Mouse (Mus musculus) intestine, embryonic 16.5 days (tissue): ENCODE results near the gene Acot4. TPM values are rescaled to one million over a fixed set of nuclear protein-coding genes. Genes with fewer than 3 reads are reported as not detected.
"Not testable (repeated sequence)": the region's sequence is repeated elsewhere in the genome, so short reads cannot be mapped to it uniquely, and the experiment has no call there.

Experiments used
- ATAC-seq: fragments of 200-750 bp; cut with Nextera tagmentation; 2 replicates; pipeline ENCODE4 v1.8.0; 2017; ENCODE audit warnings: moderate TSS enrichment, moderate library complexity
- H3K27ac ChIP-seq: fragments of 300-500 bp; sonication (generic); 2 replicates; pipeline ENCODE4 v1.5.1; 2014; ENCODE audit warnings: mild to moderate bottlenecking, low read length
- H3K27me3 ChIP-seq: fragments of 300-500 bp; sonication (generic); replicated peaks from 2 replicates; pipeline ENCODE4 v1.6.1; 2014; ENCODE audit warnings: low read length, control low read depth, mixed read lengths; ENCODE audit not compliant: control insufficient read depth, insufficient read depth
- H3K36me3 ChIP-seq: fragments of 300-500 bp; sonication (generic); 2 replicates; pipeline ENCODE4 v1.6.1; 2014; ENCODE audit warnings: low read length, control low read depth; ENCODE audit not compliant: control insufficient read depth, insufficient read depth
- H3K4me1 ChIP-seq: fragments of 300-500 bp; sonication (generic); 2 replicates; pipeline ENCODE4 v1.6.1; 2014; ENCODE audit warnings: low read length, control low read depth, mixed read lengths; ENCODE audit not compliant: control insufficient read depth, insufficient read depth
- H3K4me2 ChIP-seq: fragments of 300-500 bp; sonication (generic); 2 replicates; pipeline ENCODE4 v1.6.1; 2014; ENCODE audit warnings: low read depth, low read length, control low read depth
- H3K4me3 ChIP-seq: fragments of 300-500 bp; sonication (generic); 2 replicates; pipeline ENCODE4 v1.5.1; 2014; ENCODE audit warnings: mild to moderate bottlenecking, low read length
- H3K9ac ChIP-seq: fragments of 300-500 bp; sonication (generic); 2 replicates; pipeline ENCODE4 v1.6.1; 2014; ENCODE audit warnings: low read depth, low read length
- H3K9me3 ChIP-seq: fragments of 300-500 bp; sonication (generic); 2 replicates; pipeline ENCODE4 v1.6.1; 2016; ENCODE audit warnings: low read length, control low read depth; ENCODE audit not compliant: control insufficient read depth
- WGBS: fragments of 180-500 bp; shearing (Covaris S2); extraction: QIAGEN DNeasy Blood & Tissue Kit; methylation state at CpG from one replicate; pipeline ENCODE4 v1.1.7; 2014; 5-methylcytosine and 5-hydroxymethylcytosine counted together
- polyA plus RNA-seq: library from polyadenylated mRNA; unstranded; fragments of >200 nt; fragmentation: Nextera tagmentation; extraction: Ambion mirVana; gene quantifications from 2 replicates; pipeline ENCODE4 v1.2.1, GENCODE M21; 2015

Gene Acot4
- 12.9 and 20.6 TPM in 2 replicates for polyA plus RNA-seq

- H3K4me2 ChIP-seq, result peak within 1 kb of the TSS; percentile 71
- peak within 1 kb of the TSS; percentile 48; the same call in 1 of the 2 replicates for H3K27ac ChIP-seq
- H3K9ac ChIP-seq, result peak within 1 kb of the TSS; percentile 71
- not testable (repeated sequence) for H3K36me3 ChIP-seq, H3K4me1 ChIP-seq, H3K9me3 ChIP-seq, H3K27me3 ChIP-seq
- peak; percentile 86 for ATAC-seq
- 5% methylated on average over 32 of the region's 32 CpGs for WGBS
- H3K4me3 ChIP-seq, result peak within 1 kb of the TSS; percentile 53
These were observed at the start of gene Acot4 for GRCm38 (mm10) chr12:84038241-84038640. Gene Acot4, plus strand, starts transcription at chr12:84038379.

- Histone ChIP-seq H3K27ac (peak overlapping the region; percentile 96), H3K9ac (peak overlapping the region; percentile 91), H3K4me3 (peak overlapping the region; percentile 69), H3K36me3 (no peaks in the 10 kb centered on the region; the same call in 1 of the 2 replicates), H3K4me1 (peaks cover 8% of the 10 kb centered on the region), H3K27me3 (no peaks in the 10 kb centered on the region), H3K4me2 (peak overlapping the region; percentile 63), H3K9me3 (no peaks in the 10 kb centered on the region)
- WGBS, result 64% methylated on average over 4 of the region's 4 CpGs
- ATAC-seq, result peak; percentile 17
These were observed 49.7 kb upstream of the Acot4 start for GRCm38 (mm10) chr12:83988483-83988882.

DNA sequence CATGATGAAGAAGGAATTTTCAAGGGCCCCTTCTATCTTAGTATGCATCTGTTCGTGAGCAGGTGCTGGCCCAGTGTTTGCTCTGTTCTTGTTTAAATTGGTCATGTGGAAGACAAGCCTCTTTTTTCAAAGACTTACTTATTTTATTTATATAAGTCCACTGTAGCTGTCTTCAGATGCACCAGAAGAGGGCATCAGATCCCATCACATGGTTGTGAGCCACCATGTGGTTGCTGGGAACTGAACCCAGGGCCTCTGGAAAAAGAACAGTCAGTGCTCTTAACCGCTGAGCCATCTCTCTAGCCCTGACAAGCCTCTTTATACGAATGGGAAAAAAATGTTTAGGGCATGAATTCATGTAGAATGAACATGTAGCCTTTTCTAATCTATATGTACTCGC is 48.8 kb upstream of the Acot4 start:
- no peak for ATAC-seq
- no peak overlapping the region for H3K4me2 ChIP-seq

GRCm38 (mm10) chr12:83997221-83997620 is 41.0 kb upstream of the Acot4 start:
- no peaks in the 10 kb centered on the region for H3K27me3 ChIP-seq
- 55% methylated on average over 2 of the region's 2 CpGs for WGBS
- H3K4me1 ChIP-seq, result peaks cover 5% of the 10 kb centered on the region; the same call in 1 of the 2 replicates
- no peaks in the 10 kb centered on the region; the same call in 1 of the 2 replicates for H3K36me3 ChIP-seq
- H3K27ac ChIP-seq, result no peak overlapping the region
- no peaks in the 10 kb centered on the region for H3K9me3 ChIP-seq
- no peak for ATAC-seq
- H3K4me2 ChIP-seq, result no peak overlapping the region
- H3K9ac ChIP-seq, result no peak overlapping the region
- no peak overlapping the region for H3K4me3 ChIP-seq

More for the DNA sequence above, 48.8 kb upstream of the Acot4 start:
- Histone ChIP-seq H3K9ac (no peak overlapping the region), H3K27ac (no peak overlapping the region), H3K4me3 (no peak overlapping the region), H3K4me1 (peaks cover 8% of the 10 kb centered on the region), H3K36me3 (no peaks in the 10 kb centered on the region; the same call in 1 of the 2 replicates), H3K9me3 (no peaks in the 10 kb centered on the region), H3K27me3 (no peaks in the 10 kb centered on the region)
- WGBS, result 95% methylated on average over 4 of the region's 4 CpGs

DNA sequence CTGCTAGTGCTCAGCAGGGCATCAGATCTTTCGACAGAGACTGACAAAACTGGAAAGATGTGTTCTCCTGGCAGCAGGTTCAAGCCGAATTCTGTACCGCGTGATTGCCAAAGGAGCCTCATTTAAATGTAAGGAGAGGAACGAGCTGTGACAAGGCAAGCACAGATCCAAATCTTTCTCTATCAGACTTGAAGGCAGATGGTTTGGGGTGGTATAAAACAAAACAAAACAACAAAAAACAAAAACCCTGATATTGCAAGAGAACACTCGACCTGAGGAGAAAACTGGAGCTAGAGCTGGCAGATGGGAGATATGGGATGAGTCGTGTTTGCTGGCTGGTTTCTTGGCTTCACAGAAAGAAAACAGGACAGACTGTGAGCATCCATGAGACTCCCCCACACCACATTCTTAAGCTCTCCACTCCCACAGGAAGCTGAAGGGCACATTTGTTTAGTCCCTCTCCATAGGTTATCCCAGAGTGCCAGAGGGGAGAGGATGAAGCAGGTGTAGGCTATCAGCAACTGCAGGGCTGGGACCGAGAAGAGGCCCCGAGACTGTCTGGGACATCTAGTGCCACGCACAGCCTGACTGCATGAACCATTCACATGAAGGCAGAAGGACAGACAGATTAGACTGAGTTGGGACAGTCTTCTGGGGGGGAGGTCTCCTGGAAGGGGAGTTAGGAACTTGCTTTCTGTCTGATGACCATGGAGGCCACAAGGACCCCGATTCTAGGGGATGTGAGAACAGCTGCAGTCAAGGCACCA is 39.7 kb upstream of the Acot4 start:
- Histone ChIP-seq H3K4me1 (peaks cover 5% of the 10 kb centered on the region; the same call in 1 of the 2 replicates), H3K27ac (peak overlapping the region; percentile 65), H3K9me3 (no peaks in the 10 kb centered on the region), H3K9ac (no peak overlapping the region), H3K27me3 (no peaks in the 10 kb centered on the region), H3K4me2 (no peak overlapping the region), H3K36me3 (no peaks in the 10 kb centered on the region), H3K4me3 (no peak overlapping the region)
- WGBS, result 47% methylated on average over 11 of the region's 11 CpGs
- ATAC-seq, result peak; percentile 33

DNA sequence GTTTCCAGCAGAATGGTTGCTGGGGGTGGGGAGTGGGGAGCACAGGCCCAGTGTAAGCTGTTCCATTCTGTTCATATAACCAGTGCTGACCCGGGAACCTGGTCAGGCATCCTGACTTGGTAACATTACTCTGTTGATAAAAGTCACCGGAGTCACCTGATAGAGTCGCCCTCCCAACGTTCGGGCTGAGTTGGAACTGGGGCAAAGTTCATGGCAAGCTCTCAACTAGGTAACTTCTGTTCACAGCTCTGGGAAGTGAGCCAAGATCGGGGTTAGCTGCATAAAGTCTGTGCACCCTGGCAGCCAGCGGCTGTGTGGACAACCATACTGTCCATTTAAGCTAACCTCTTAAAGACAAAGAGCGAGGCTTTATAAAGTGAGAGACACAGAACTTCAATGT is 38.9 kb upstream of the Acot4 start:
- ATAC-seq, result peak; percentile 87
- H3K9me3 ChIP-seq, H3K36me3 ChIP-seq, H3K4me3 ChIP-seq, H3K27me3 ChIP-seq, H3K4me1 ChIP-seq, H3K9ac ChIP-seq, H3K4me2 ChIP-seq: not testable (repeated sequence)
- peak overlapping the region; percentile 68 for H3K27ac ChIP-seq
- 45% methylated on average over 8 of the region's 8 CpGs for WGBS

- Histone ChIP-seq H3K36me3 (no peaks in the 10 kb centered on the region), H3K27me3 (no peaks in the 10 kb centered on the region), H3K4me3 (no peak overlapping the region), H3K9ac (no peak overlapping the region), H3K4me1 (peaks cover 5% of the 10 kb centered on the region; the same call in 1 of the 2 replicates), H3K27ac (peak overlapping the region; percentile 68), H3K9me3 (no peaks in the 10 kb centered on the region), H3K4me2 (no peak overlapping the region)
- WGBS, result 38% methylated on average over 3 of the region's 3 CpGs
- ATAC-seq, result peak; percentile 50
These were observed 37.8 kb upstream of the Acot4 start for GRCm38 (mm10) chr12:84000418-84000817.

GRCm38 (mm10) chr12:84003866-84004265 is 34.3 kb upstream of the Acot4 start:
- no peak overlapping the region for H3K27ac ChIP-seq
- no peak overlapping the region for H3K4me3 ChIP-seq
- no peaks in the 10 kb centered on the region for H3K9me3 ChIP-seq
- no peak overlapping the region for H3K4me2 ChIP-seq
- no peak for ATAC-seq
- H3K4me1 ChIP-seq, result peaks cover 7% of the 10 kb centered on the region; the same call in 1 of the 2 replicates
- no peaks in the 10 kb centered on the region for H3K36me3 ChIP-seq
- no peaks in the 10 kb centered on the region for H3K27me3 ChIP-seq
- H3K9ac ChIP-seq, result no peak overlapping the region
- WGBS, result 81% methylated on average over 1 of the region's 1 CpGs

- no peaks in the 10 kb centered on the region for H3K36me3 ChIP-seq
- no peak overlapping the region for H3K4me2 ChIP-seq
- ATAC-seq, result no peak
- no peak overlapping the region for H3K9ac ChIP-seq
- H3K4me1 ChIP-seq, result peaks cover 15% of the 10 kb centered on the region
- H3K9me3 ChIP-seq, result no peaks in the 10 kb centered on the region
- no peak overlapping the region for H3K4me3 ChIP-seq
- H3K27me3 ChIP-seq, result no peaks in the 10 kb centered on the region
- no peak overlapping the region; the same call in 1 of the 2 replicates for H3K27ac ChIP-seq
- WGBS, result 85% methylated on average over 12 of the region's 12 CpGs
These were observed 29.9 kb upstream of the Acot4 start for GRCm38 (mm10) chr12:84008251-84008650.
